Mouse (Mus musculus): Measurements from ENCODE around the gene Atp5b.

- TF ChIP-seq CTCF (IDR thresholded peaks at IDR 0.05; ENCODE audit: extremely low read depth, insufficient read depth, insufficient read length, insufficient replicate concordance) = no peak
- TF ChIP-seq POLR2A (IDR thresholded peaks at IDR 0.05; ENCODE audit: low read depth, low read length) = no peak
Observed at GRCm38 (mm10) chr10:128081807-128082476, 1.1 kb upstream of the Atp5b start.
